Mouse (Mus musculus) olfactory bulb, adult 2 months (tissue): ENCODE results near the gene Gsc. TPM values are rescaled to one million over a fixed set of nuclear protein-coding genes. Genes with fewer than 3 reads are reported as not detected.
"Not testable (repeated sequence)": the region's sequence is repeated elsewhere in the genome, so short reads cannot be mapped to it uniquely, and the experiment has no call there.

Experiments used
- H3K27ac ChIP-seq: fragments of 200-500 bp; 2 replicates; pipeline ENCODE4 v1.5.1; 2012; ENCODE audit warnings: low read depth, low read length; ENCODE audit not compliant: insufficient read depth
- H3K4me1 ChIP-seq: fragments of 200-500 bp; 2 replicates; pipeline ENCODE4 v1.6.1; 2012; ENCODE audit warnings: low read length; ENCODE audit not compliant: control insufficient read depth, insufficient read depth
- H3K4me3 ChIP-seq: fragments of 200-500 bp; 2 replicates; pipeline ENCODE4 v1.5.1; 2012; ENCODE audit warnings: mild to moderate bottlenecking, low read depth, low read length, moderate library complexity; ENCODE audit not compliant: insufficient read depth
- CTCF ChIP-seq: fragments of 200-500 bp; IDR thresholded peaks from 2 replicates; pipeline ENCODE4 v1.5.1; 2012; ENCODE audit warnings: low read depth, mild to moderate bottlenecking, low read length, moderate library complexity; ENCODE audit not compliant: insufficient read depth
- POLR2A ChIP-seq: fragments of 200-500 bp; IDR thresholded peaks from 2 replicates; pipeline ENCODE4 v1.6.1; 2012; ENCODE audit warnings: mild to moderate bottlenecking, low read depth, low read length, moderate library complexity; ENCODE audit not compliant: insufficient read depth
- WGBS: fragments of 180-500 bp; shearing (Covaris S2); methylation state at CpG from one replicate; pipeline ENCODE4 v1.1.7; 2018; 5-methylcytosine and 5-hydroxymethylcytosine counted together
- polyA plus RNA-seq: library from polyadenylated mRNA; stranded (reverse); fragments of >200 nt; gene quantifications from 2 replicates; pipeline ENCODE4 v1.2.4, GENCODE M21; 2012; ENCODE audit warnings: low replicate concordance; ENCODE audit not compliant: missing spikeins, insufficient read depth, insufficient read length

The Gsc gene
- polyA plus RNA-seq, 1 experiment = not detected

GRCm38 (mm10) chr12:104466930-104467329 lies 6.2 kb downstream of the Gsc start:
- no peak for TF ChIP-seq POLR2A
- no peak for TF ChIP-seq CTCF
- Histone ChIP-seq H3K4me1 (peaks cover 8% of the 10 kb centered on the region), H3K27ac (no peak overlapping the region), H3K4me3 (no peak overlapping the region)
- 59% methylated on average over 7 of the region's 7 CpGs for WGBS

GRCm38 (mm10) chr12:104461372-104461771 lies 11.8 kb downstream of the Gsc start:
- no peak overlapping the region for H3K4me3 ChIP-seq
- 71% methylated on average over 8 of the region's 8 CpGs for WGBS
- no peaks in the 10 kb centered on the region for H3K4me1 ChIP-seq
- TF ChIP-seq CTCF = no peak
- no peak for TF ChIP-seq POLR2A
- H3K27ac ChIP-seq = no peak overlapping the region

- no peak overlapping the region for H3K4me3 ChIP-seq
- TF ChIP-seq POLR2A = no peak
- no peak for TF ChIP-seq CTCF
- WGBS = 73% methylated on average over 6 of the region's 6 CpGs
- no peak overlapping the region for H3K27ac ChIP-seq
- no peaks in the 10 kb centered on the region for H3K4me1 ChIP-seq
Observed at GRCm38 (mm10) chr12:104459377-104459776, 13.8 kb downstream of the Gsc start.

- WGBS = 65% methylated on average over 1 of the region's 1 CpGs
- Histone ChIP-seq H3K4me3 (no peak overlapping the region), H3K27ac (no peak overlapping the region), H3K4me1 (0 out of 2 replicates have a peak, but pooled peaks cover 3% of the 10 kb centered on the region)
- TF ChIP-seq CTCF = no peak
- TF ChIP-seq POLR2A = no peak
Observed at GRCm38 (mm10) chr12:104453002-104453401, 20.1 kb downstream of the Gsc start.

GRCm38 (mm10) chr12:104450257-104450656 lies 22.9 kb downstream of the Gsc start:
- H3K4me1 ChIP-seq = 0 out of 2 replicates have a peak, but pooled peaks cover 4% of the 10 kb centered on the region
- WGBS = 57% methylated on average over 10 of the region's 10 CpGs

GRCm38 (mm10) chr12:104448099-104448498 lies 25.0 kb downstream of the Gsc start:
- Histone ChIP-seq H3K4me1 (0 out of 2 replicates have a peak, but pooled peaks cover 4% of the 10 kb centered on the region), H3K4me3 (no peak overlapping the region), H3K27ac (no peak overlapping the region)
- 37% methylated on average over 13 of the region's 13 CpGs for WGBS
- TF ChIP-seq CTCF (peak; percentile 53; the same call in 1 of the 2 replicates), POLR2A (no peak)

More at GRCm38 (mm10) chr12:104450257-104450656, 22.9 kb downstream of the Gsc start:
- Histone ChIP-seq H3K4me3 (no peak overlapping the region), H3K27ac (no peak overlapping the region)
- TF ChIP-seq CTCF = no peak
- no peak for TF ChIP-seq POLR2A

- not testable (repeated sequence) for H3K27ac ChIP-seq, H3K4me1 ChIP-seq, H3K4me3 ChIP-seq
- 81% methylated on average over 25 of the region's 25 CpGs for WGBS
Observed at GRCm38 (mm10) chr12:104447056-104447455, 26.1 kb downstream of the Gsc start.

- Histone ChIP-seq H3K27ac (no peak overlapping the region), H3K4me1 (0 out of 2 replicates have a peak, but pooled peaks cover 4% of the 10 kb centered on the region), H3K4me3 (no peak overlapping the region)
- WGBS = 87% methylated on average over 11 of the region's 11 CpGs
- TF ChIP-seq CTCF = no peak
- TF ChIP-seq POLR2A = no peak
Observed at GRCm38 (mm10) chr12:104443716-104444115, 29.4 kb downstream of the Gsc start.

GRCm38 (mm10) chr12:104440087-104440760 lies 32.9 kb downstream of the Gsc start:
- 21% methylated on average over 22 of the region's 22 CpGs for WGBS
- peak; percentile 92 for TF ChIP-seq CTCF
- TF ChIP-seq POLR2A = no peak
- no peak overlapping the region for H3K4me3 ChIP-seq
- H3K4me1 ChIP-seq = no peaks in the 10 kb centered on the region
- H3K27ac ChIP-seq = no peak overlapping the region
